18 mouse cellular contexts compared by ENCODE assay signal in the genomic region with DNA sequence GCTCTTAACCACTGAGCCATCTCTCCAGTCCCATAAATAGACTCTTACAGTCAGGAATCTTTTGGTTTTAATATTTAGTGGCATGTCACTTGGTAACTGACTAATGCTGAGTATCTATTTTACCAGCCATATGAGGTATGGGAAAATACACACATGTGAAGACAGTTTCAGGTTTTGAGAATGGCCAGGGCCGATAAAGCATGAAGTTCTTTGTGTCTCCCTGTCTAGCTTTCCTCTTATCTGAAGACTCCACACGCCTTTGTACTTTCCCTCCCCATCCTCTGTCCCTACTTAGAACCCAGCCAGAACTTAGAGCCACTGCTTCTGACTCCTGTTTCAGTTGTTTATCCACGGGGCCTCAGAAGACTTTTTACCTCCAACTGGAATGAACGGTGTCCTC.
DNase-seq lines count a peak whose midpoint lies in the region; ATAC-seq and TF ChIP-seq lines count a peak whose summit lies in the region.
"Had no signal": no experiment of that assay in that cellular context is flagged by ENCODE, and none has a peak within 500 bp of the region (broad histone marks: within the 10 kb centered on the region; RNA-seq: fewer than 3 reads in every experiment).

No protein-coding gene starts in this region.

- H3K4me1 ChIP-seq in heart, embryonic 13.5 days: peaks cover 20% of the 10 kb centered on the region
- peaks cover 23 to 25% of the 10 kb centered on the region in 2 experiments for H3K4me1 ChIP-seq in MEL (ENCODE audit: control insufficient read depth in 1 of 2, insufficient read depth in 2 of 2, low read length in 2 of 2)
- peaks cover 37% of the 10 kb centered on the region for H3K4me1 ChIP-seq in liver, embryonic 15.5 days (replicated peaks)
- H3K4me1 ChIP-seq in forebrain, embryonic 10.5 days: peaks cover 13% of the 10 kb centered on the region

- no peak for TF ChIP-seq POLR2A in MEL (IDR thresholded peaks at IDR 0.05; ENCODE audit: control insufficient read depth in 1 of 2, insufficient read depth in 1 of 2, low read depth in 1 of 2, low read length in 2 of 2, poor library complexity in 1 of 2)

- WGBS in heart, embryonic 13.5 days: 49% methylated on average over 4 of the region's 4 CpGs
- 26% methylated on average over 4 of the region's 4 CpGs for WGBS in liver, embryonic 15.5 days (ENCODE audit: insufficient replicate concordance)
- WGBS in forebrain, embryonic 10.5 days: 87% methylated on average over 4 of the region's 4 CpGs

- TF ChIP-seq RAD21 in MEL (IDR thresholded peaks at IDR 0.05; ENCODE audit: low read depth, low read length): no peak

- H3K4me2 ChIP-seq in heart, embryonic 13.5 days: peak overlapping the region; percentile 26; the same call in 1 of the 2 replicates
- peak overlapping the region; percentile 49 for H3K4me2 ChIP-seq in liver, embryonic 15.5 days

- ATAC-seq in heart, embryonic 13.5 days (ENCODE audit: extremely low read depth, insufficient number of reproducible peaks, low FRiP score, low TSS enrichment): no peak
- peak; percentile 59; the same call in 1 of the 2 replicates for ATAC-seq in erythroblast, adult 5-6 weeks (replicated peaks; ENCODE audit: low FRiP score, poor library complexity, severe bottlenecking)
- peak; percentile 94 for ATAC-seq in liver, embryonic 15.5 days (ENCODE audit: insufficient read depth)
- ATAC-seq in monocyte, adult 5-6 weeks (replicated peaks; ENCODE audit: insufficient number of reproducible peaks, low FRiP score, low TSS enrichment, poor library complexity, severe bottlenecking): no peak
- ATAC-seq: activated CD4-positive, CD25-positive, alpha-beta regulatory T cell, adult 4 months; forebrain, embryonic 14.5 days; Patski had no signal

- no peaks in the 10 kb centered on the region for H3K79me2 ChIP-seq in MEL (ENCODE audit: control insufficient read depth, insufficient read depth, low read length, poor library complexity)

- H3K4me3 ChIP-seq in heart, embryonic 13.5 days: no peak overlapping the region
- peak overlapping the region; percentile 24 to 30 for H3K4me3 ChIP-seq in MEL (ENCODE audit: control insufficient read depth in 1 of 2, insufficient read depth in 1 of 2, low read depth in 2 of 2, low read length in 2 of 2)
- H3K4me3 ChIP-seq in liver, embryonic 15.5 days (replicated peaks): no peak overlapping the region
- no peak overlapping the region for H3K4me3 ChIP-seq in forebrain, embryonic 10.5 days
- H3K4me3 ChIP-seq: megakaryocyte, embryonic 14.5 days had no signal

- peak; percentile 95 for TF ChIP-seq EP300 in MEL (IDR thresholded peaks at IDR 0.05; ENCODE audit: low read depth in 1 of 2, low read length in 2 of 2)

- H3K9ac ChIP-seq in heart, embryonic 13.5 days: no peak overlapping the region
- peak overlapping the region; percentile 50 for H3K9ac ChIP-seq in MEL (ENCODE audit: control insufficient read depth, low read depth, low read length, poor library complexity, severe bottlenecking)
- no peak overlapping the region for H3K9ac ChIP-seq in liver, embryonic 15.5 days

- no peak for DNase-seq in heart, postnatal 36 days
- DNase-seq in MEL (ENCODE audit: low read depth, low spot score): peak; percentile 90
- no peak for DNase-seq in forebrain, embryonic 10.5 days (ENCODE audit: extremely low spot score, low spot score)
- no peak for DNase-seq in right cerebral cortex, postnatal 4 days
- DNase-seq: adrenal gland, postnatal 25 days; cerebellum, adult 9-10 months; kidney, adult 8-10 months; kidney, postnatal 36 days; layer of hippocampus, adult 9-11 months; lung, postnatal 10 days had no signal

- no peaks in the 10 kb centered on the region for H3K9me3 ChIP-seq in heart, embryonic 13.5 days
- H3K9me3 ChIP-seq in MEL (replicated peaks; ENCODE audit: insufficient read depth, low read length): no peaks in the 10 kb centered on the region
- H3K9me3 ChIP-seq in liver, embryonic 15.5 days (replicated peaks): no peaks in the 10 kb centered on the region
- H3K9me3 ChIP-seq in forebrain, embryonic 10.5 days: no peaks in the 10 kb centered on the region
- H3K9me3 ChIP-seq: megakaryocyte, embryonic 14.5 days had no signal

- intact Hi-C loops in heart, postnatal 36 days (cut with DNase I): no loop called here

- no peaks in the 10 kb centered on the region for H3K27me3 ChIP-seq in heart, embryonic 13.5 days (replicated peaks)
- H3K27me3 ChIP-seq in MEL (ENCODE audit: control insufficient read depth in 1 of 2, insufficient read depth in 2 of 2, low read length in 2 of 2): no peaks in the 10 kb centered on the region
- no peaks in the 10 kb centered on the region for H3K27me3 ChIP-seq in liver, embryonic 15.5 days
- no peaks in the 10 kb centered on the region for H3K27me3 ChIP-seq in forebrain, embryonic 10.5 days (ENCODE audit: poor library complexity, severe bottlenecking)
- H3K27me3 ChIP-seq: megakaryocyte, embryonic 14.5 days; Patski had no signal

- H3K27ac ChIP-seq in heart, embryonic 13.5 days (replicated peaks): no peak overlapping the region; the same call in 1 of the 2 replicates
- H3K27ac ChIP-seq in MEL (ENCODE audit: control insufficient read depth, low read depth, low read length): peak overlapping the region; percentile 81
- peak overlapping the region; percentile 66 for H3K27ac ChIP-seq in liver, embryonic 15.5 days (replicated peaks)
- H3K27ac ChIP-seq in forebrain, embryonic 10.5 days: no peak overlapping the region

- TF ChIP-seq CTCF in MEL (IDR thresholded peaks at IDR 0.05 in 2 of 3, conservative IDR thresholded peaks at IDR 0.05 in 1 of 3; ENCODE audit: control insufficient read depth in 1 of 3, insufficient read depth in 1 of 3, low read depth in 2 of 3, low read length in 3 of 3, poor library complexity in 1 of 3, severe bottlenecking in 1 of 3): no peak

- peaks cover 17% of the 10 kb centered on the region for H3K36me3 ChIP-seq in heart, embryonic 13.5 days
- peaks cover 0 to 31% of the 10 kb centered on the region in 2 experiments; a peak in 2 of 4 replicates for H3K36me3 ChIP-seq in MEL (ENCODE audit: control insufficient read depth in 1 of 2, insufficient read depth in 2 of 2, low read length in 2 of 2)
- peaks cover 9% of the 10 kb centered on the region for H3K36me3 ChIP-seq in liver, embryonic 15.5 days (replicated peaks)
- H3K36me3 ChIP-seq in forebrain, embryonic 10.5 days (replicated peaks): peaks cover 17% of the 10 kb centered on the region

TF ChIP-seq in MEL, 35 proteins besides CTCF, POLR2A, EP300 and RAD21 (continues in another document):
- no peak for TF ChIP-seq ZMIZ1 (IDR thresholded peaks at IDR 0.05; ENCODE audit: low read depth, low read length)
- peak; percentile 95 for TF ChIP-seq ETS1 (IDR thresholded peaks at IDR 0.05; ENCODE audit: low read depth, low read length)
- TF ChIP-seq KAT2A (conservative IDR thresholded peaks at IDR 0.05; ENCODE audit: low read depth, low read length): peak; percentile 34; the same call in 1 of the 2 replicates
- peak; percentile 64; the same call in 1 of the 2 replicates for TF ChIP-seq MAZ (IDR thresholded peaks at IDR 0.05; ENCODE audit: low read depth, low read length)
- peak; percentile 77 for TF ChIP-seq MYB (IDR thresholded peaks at IDR 0.05; ENCODE audit: low read depth, low read length)
- TF ChIP-seq MYC (IDR thresholded peaks at IDR 0.05; ENCODE audit: low read depth, low read length): peak; percentile 77
- no peak for TF ChIP-seq JUND (IDR thresholded peaks at IDR 0.05; ENCODE audit: low read depth, low read length)
- TF ChIP-seq ZKSCAN1 (IDR thresholded peaks at IDR 0.05; ENCODE audit: low read depth, low read length): no peak
- TF ChIP-seq MAFK (IDR thresholded peaks at IDR 0.05; ENCODE audit: borderline replicate concordance, low read depth, low read length): peak; percentile 64
- TF ChIP-seq RCOR1 (IDR thresholded peaks at IDR 0.05; ENCODE audit: low read depth, low read length): peak; percentile 81
- peak; percentile 56; the same call in 1 of the 2 replicates for TF ChIP-seq ZNF384 (IDR thresholded peaks at IDR 0.05; ENCODE audit: low read depth, low read length)
- TF ChIP-seq HCFC1 (IDR thresholded peaks at IDR 0.05; ENCODE audit: low read depth, low read length): no peak
- TF ChIP-seq GABPA (IDR thresholded peaks at IDR 0.05; ENCODE audit: low read depth, low read length): no peak
- no peak for TF ChIP-seq TBP (IDR thresholded peaks at IDR 0.05; ENCODE audit: low read depth, low read length)
- no peak for TF ChIP-seq UBTF (IDR thresholded peaks at IDR 0.05; ENCODE audit: borderline replicate concordance, insufficient read depth, low read depth, low read length)
- no peak for TF ChIP-seq NELFE (IDR thresholded peaks at IDR 0.05; ENCODE audit: low read depth, low read length)
- no peak for TF ChIP-seq NRF1 (IDR thresholded peaks at IDR 0.05; ENCODE audit: insufficient read depth, low read depth, low read length, poor library complexity, severe bottlenecking)
- TF ChIP-seq MAX (IDR thresholded peaks at IDR 0.05; ENCODE audit: low read length): peak; percentile 78
- TF ChIP-seq MEF2A (IDR thresholded peaks at IDR 0.05; ENCODE audit: extremely low read depth, insufficient replicate concordance, low read depth, low read length, poor library complexity, severe bottlenecking): peak; percentile 79; the same call in 1 of the 2 replicates
- TF ChIP-seq ELF1 (IDR thresholded peaks at IDR 0.05; ENCODE audit: low read depth, low read length): no peak
- TF ChIP-seq TCF12 (IDR thresholded peaks at IDR 0.05; ENCODE audit: low read depth, low read length): peak; percentile 96
- no peak for TF ChIP-seq CHD2 (IDR thresholded peaks at IDR 0.05; ENCODE audit: low read length)
- no peak for TF ChIP-seq E2F4 (IDR thresholded peaks at IDR 0.05; ENCODE audit: borderline replicate concordance, low read depth, low read length)
- TF ChIP-seq USF2 (IDR thresholded peaks at IDR 0.05; ENCODE audit: borderline replicate concordance in 1 of 2, insufficient read depth in 1 of 2, low read depth in 1 of 2, low read length in 2 of 2): no peak
- no peak for TF ChIP-seq POLR2AphosphoS2 (IDR thresholded peaks at IDR 0.05; ENCODE audit: low read length)
- no peak for TF ChIP-seq POLR2AphosphoS5 (IDR thresholded peaks at IDR 0.05; ENCODE audit: borderline replicate concordance, low read depth, low read length)
- TF ChIP-seq CHD1 (IDR thresholded peaks at IDR 0.05; ENCODE audit: low read depth, low read length): no peak
- peak; percentile 63; the same call in 1 of the 2 replicates for TF ChIP-seq BHLHE40 (IDR thresholded peaks at IDR 0.05; ENCODE audit: borderline replicate concordance, low read depth, low read length)
- TF ChIP-seq USF1 (IDR thresholded peaks at IDR 0.05; ENCODE audit: low read depth, low read length): no peak
- TF ChIP-seq GATA1 (IDR thresholded peaks at IDR 0.05; ENCODE audit: low read depth, low read length): peak; percentile 96
- TF ChIP-seq SIN3A (IDR thresholded peaks at IDR 0.05; ENCODE audit: low read length): peak; percentile 76
- peak; percentile 66 for TF ChIP-seq MXI1 (IDR thresholded peaks at IDR 0.05; ENCODE audit: low read depth, low read length)

Comparison
In these comparisons a context has a peak if more than half of its experiments do, and no peak if none do; other contexts are left out.
1. ATAC-seq: peak in erythroblast, adult 5-6 weeks (single experiment) and liver, embryonic 15.5 days (single experiment); none in heart, embryonic 13.5 days (single experiment) and monocyte, adult 5-6 weeks (single experiment).
2. H3K27ac ChIP-seq: peak in MEL (single experiment) and liver, embryonic 15.5 days (single experiment); none in heart, embryonic 13.5 days (single experiment) and forebrain, embryonic 10.5 days (single experiment).
3. H3K4me3 ChIP-seq: peak in MEL (2 of 2); none in heart, embryonic 13.5 days (single experiment), liver, embryonic 15.5 days (single experiment) and forebrain, embryonic 10.5 days (single experiment).